15 mouse cellular contexts compared by ENCODE assay signal in the genomic region with DNA sequence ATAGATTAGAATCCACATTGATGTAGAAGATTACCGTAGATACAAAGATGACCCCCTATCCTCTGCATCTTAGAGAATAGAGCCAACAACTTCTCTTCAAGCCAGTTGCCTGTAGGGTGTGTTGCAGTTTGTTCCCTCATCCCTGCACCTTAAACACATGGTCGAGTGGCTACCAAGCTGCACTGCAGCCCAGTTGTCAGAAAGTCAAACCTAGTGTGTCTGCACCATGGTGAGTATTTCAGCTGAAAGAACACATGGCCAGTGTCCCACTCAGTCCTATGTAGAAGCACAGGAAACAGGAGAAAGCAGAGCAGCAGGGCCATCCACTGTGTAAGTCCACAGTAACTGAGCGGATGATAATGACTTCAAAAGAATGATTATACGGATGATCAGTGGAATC. TPM values are rescaled to one million over a fixed set of nuclear protein-coding genes. Genes with fewer than 3 reads are reported as not detected.
DNase-seq lines count a peak whose midpoint lies in the region; TF ChIP-seq lines count a peak whose summit lies in the region.
"Had no signal": no experiment of that assay in that cellular context is flagged by ENCODE, and none has a peak within 500 bp of the region (broad histone marks: within the 10 kb centered on the region; RNA-seq: fewer than 3 reads in every experiment).

No protein-coding gene starts in this region.

- no peak for TF ChIP-seq EP300 in ES-Bruce4 (IDR thresholded peaks at IDR 0.05; ENCODE audit: insufficient read depth, low read depth, low read length)

- TF ChIP-seq POLR2A in ES-Bruce4 (IDR thresholded peaks at IDR 0.05; ENCODE audit: insufficient read depth, low read length) = no peak

- intact Hi-C loops in heart, postnatal 10 days (cut with DNase I) = loop anchor here (1.0 to 5.0 kb wide), 4 partner anchors 145 to 575 kb away; no protein-coding TSS in a partner anchor

- H3K27me3 ChIP-seq in ES-Bruce4 (ENCODE audit: control insufficient read depth, insufficient read depth, low read length, poor library complexity, severe bottlenecking) = no peaks in the 10 kb centered on the region
- H3K27me3 ChIP-seq: embryonic facial prominence, embryonic 12.5 days; embryonic facial prominence, embryonic 15.5 days; forebrain, embryonic 13.5 days; heart, embryonic 13.5 days; hindbrain, embryonic 13.5 days; intestine, embryonic 15.5 days had no signal

- H3K27ac ChIP-seq in ES-Bruce4 (ENCODE audit: insufficient read depth, low read length) = 0 out of 2 replicates have a peak overlapping the region, but pooled peaks have one; percentile 14
- H3K27ac ChIP-seq: embryonic facial prominence, embryonic 12.5 days; embryonic facial prominence, embryonic 15.5 days; forebrain, embryonic 13.5 days; heart, adult 2 months; heart, embryonic 10.5 days; heart, embryonic 13.5 days; hindbrain, embryonic 13.5 days; intestine, embryonic 15.5 days had no signal

- no peak overlapping the region for H3K4me3 ChIP-seq in ES-Bruce4 (ENCODE audit: low read depth, low read length)
- H3K4me3 ChIP-seq: embryonic facial prominence, embryonic 12.5 days; embryonic facial prominence, embryonic 15.5 days; forebrain, embryonic 13.5 days; heart, adult 2 months; heart, embryonic 10.5 days; heart, embryonic 13.5 days; hindbrain, embryonic 13.5 days; intestine, embryonic 15.5 days had no signal

- DNase-seq in heart, adult 11 months = peak; percentile 53
- no peak for DNase-seq in heart, postnatal 10 days
- DNase-seq in R1 (ENCODE audit: low read depth, low spot score) = peak; percentile 46
- DNase-seq in naive thymus-derived CD4-positive, alpha-beta T cell, adult 2 months (ENCODE audit: low read depth) = peak; percentile 9
- DNase-seq in left cerebral cortex, adult 8-10 months (ENCODE audit: low spot score in 2 of 2) = no peak
- no peak for DNase-seq in spleen, adult 18-20 months

- no peak overlapping the region for H3K9ac ChIP-seq in ES-Bruce4 (ENCODE audit: low read depth, poor library complexity, severe bottlenecking)
- H3K9ac ChIP-seq: embryonic facial prominence, embryonic 12.5 days; embryonic facial prominence, embryonic 15.5 days; forebrain, embryonic 13.5 days; heart, embryonic 13.5 days; hindbrain, embryonic 13.5 days; intestine, embryonic 15.5 days had no signal

- no peaks in the 10 kb centered on the region for H3K4me1 ChIP-seq in ES-Bruce4 (ENCODE audit: control insufficient read depth, insufficient read depth, low read length)
- H3K4me1 ChIP-seq: embryonic facial prominence, embryonic 12.5 days; embryonic facial prominence, embryonic 15.5 days; forebrain, embryonic 13.5 days; heart, embryonic 10.5 days; heart, embryonic 13.5 days; hindbrain, embryonic 13.5 days; intestine, embryonic 15.5 days had no signal

- no peak for TF ChIP-seq CTCF in ES-Bruce4 (IDR thresholded peaks at IDR 0.05; ENCODE audit: low read depth, low read length)

- H3K9me3 ChIP-seq in ES-Bruce4 (replicated peaks; ENCODE audit: control insufficient read depth, insufficient read depth, low read length, poor library complexity, severe bottlenecking) = no peaks in the 10 kb centered on the region
- H3K9me3 ChIP-seq: embryonic facial prominence, embryonic 12.5 days; embryonic facial prominence, embryonic 15.5 days; forebrain, embryonic 13.5 days; heart, embryonic 10.5 days; heart, embryonic 13.5 days; hindbrain, embryonic 13.5 days; intestine, embryonic 15.5 days had no signal

- no peaks in the 10 kb centered on the region for H3K36me3 ChIP-seq in ES-Bruce4 (ENCODE audit: control insufficient read depth, insufficient read depth, low read length, poor library complexity, severe bottlenecking)
- H3K36me3 ChIP-seq: intestine, embryonic 15.5 days had no signal

RNA-seq across cellular contexts. Expression of a gene that starts 40.0 kb away (rescaled TPM):
- 10 to 100 TPM; 13.2 to 13.5 TPM for total RNA-seq in heart, postnatal 10 days (2021)
- 15.2 and 15.5 TPM in 2 replicates for polyA plus RNA-seq in ES-Bruce4 (2011; ENCODE audit: insufficient read depth, insufficient read length, low read depth, missing spikeins)
- 10 to 100 TPM; 17.7 to 23.7 (median 19.9) TPM for total RNA-seq in left cerebral cortex, adult 8-10 months (2022)

RNA-seq across cellular contexts. Expression of a gene that starts 46.4 kb away (rescaled TPM):
- 1 to 10 TPM; 7.4 to 7.8 TPM for total RNA-seq in heart, postnatal 10 days (2021)
- 6.4 and 6.6 TPM in 2 replicates for polyA plus RNA-seq in ES-Bruce4 (2011; ENCODE audit: insufficient read depth, insufficient read length, low read depth, missing spikeins)
- 10 to 100 TPM; 13.0 to 13.6 (median 13.3) TPM for total RNA-seq in left cerebral cortex, adult 8-10 months (2022)

Comparison
In these comparisons a context has a peak if more than half of its experiments do, and no peak if none do; other contexts are left out.
1. DNase-seq: peak in heart, adult 11 months (single experiment), R1 (single experiment) and naive thymus-derived CD4-positive, alpha-beta T cell, adult 2 months (single experiment); none in heart, postnatal 10 days (0 of 2), left cerebral cortex, adult 8-10 months (0 of 2) and spleen, adult 18-20 months (0 of 2).